Mouse (Mus musculus) MEL (cell line): ENCODE results near the gene 4930519G04Rik. TPM values are rescaled to one million over a fixed set of nuclear protein-coding genes. Genes with fewer than 3 reads are reported as not detected.
"Not testable (repeated sequence)": the region's sequence is repeated elsewhere in the genome, so short reads cannot be mapped to it uniquely, and the experiment has no call there.

Experiments
- DNase-seq: peaks from one replicate; pipeline ENCODE4 v3.0.0; 2011; ENCODE audit warnings: low read depth, low spot score
- H3K27ac ChIP-seq: 2 replicates; pipeline ENCODE4 v1.5.1; 2012; ENCODE audit warnings: low read depth, mild to moderate bottlenecking, control low read depth, low read length, moderate library complexity; ENCODE audit not compliant: control insufficient read depth
- H3K27me3 ChIP-seq, 2 experiments: fragments of 150-350 bp in 1 of 2; sonication (generic) in 1 of 2; 2 replicates each; pipeline ENCODE4 v1.6.1; 2012; ENCODE audit warnings: low read length in 2 of 2, mild to moderate bottlenecking in 2 of 2, improper control_type of control experiment in 1 of 2, moderate library complexity in 1 of 2; ENCODE audit not compliant: insufficient read depth in 2 of 2, control insufficient read depth in 1 of 2
- H3K36me3 ChIP-seq, 2 experiments: 2 replicates each; pipeline ENCODE4 v1.6.1; 2012 to 2014; ENCODE audit warnings: low read length in 2 of 2, improper control_type of control experiment in 1 of 2, inconsistent platforms in 1 of 2, mild to moderate bottlenecking in 1 of 2; ENCODE audit not compliant: insufficient read depth in 2 of 2, control insufficient read depth in 1 of 2
- H3K4me1 ChIP-seq, 2 experiments: fragments of 150-350 bp in 1 of 2; sonication (generic) in 1 of 2; 2 replicates each; pipeline ENCODE4 v1.6.1; 2012; ENCODE audit warnings: low read length in 2 of 2, improper control_type of control experiment in 1 of 2, mild to moderate bottlenecking in 1 of 2; ENCODE audit not compliant: insufficient read depth in 2 of 2, control insufficient read depth in 1 of 2
- H3K4me3 ChIP-seq, 2 experiments: fragments of 150-350 bp in 1 of 2; sonication (generic) in 1 of 2; 2 replicates each; pipeline ENCODE4 v1.5.1; 2012; ENCODE audit warnings: low read depth in 2 of 2, low read length in 2 of 2, mild to moderate bottlenecking in 2 of 2, moderate library complexity in 2 of 2, control low read depth in 1 of 2, improper control_type of control experiment in 1 of 2; ENCODE audit not compliant: control insufficient read depth in 1 of 2, insufficient read depth in 1 of 2
- H3K79me2 ChIP-seq: 2 replicates; pipeline ENCODE4 v1.6.1; 2012; ENCODE audit warnings: mild to moderate bottlenecking, low read length, moderate library complexity; ENCODE audit not compliant: control insufficient read depth, poor library complexity, insufficient read depth
- H3K9ac ChIP-seq: 2 replicates; pipeline ENCODE4 v1.6.1; 2012; ENCODE audit warnings: low read depth, mild to moderate bottlenecking, control low read depth, low read length, moderate library complexity; ENCODE audit not compliant: control insufficient read depth, poor library complexity, severe bottlenecking
- H3K9me3 ChIP-seq: fragments of 150-350 bp; sonication (generic); replicated peaks from 2 replicates; pipeline ENCODE4 v1.6.1; 2012; ENCODE audit warnings: mild to moderate bottlenecking, low read length, improper control_type of control experiment, moderate library complexity; ENCODE audit not compliant: insufficient read depth
- CHD1 ChIP-seq: IDR thresholded peaks from 2 replicates; pipeline ENCODE4 v1.6.1; 2012; ENCODE audit warnings: low read depth, mild to moderate bottlenecking, inconsistent platforms, low read length, improper control_type of control experiment
- CTCF ChIP-seq, 3 experiments: IDR thresholded peaks in 2 of 3; conservative IDR thresholded peaks in 1 of 3; 2 replicates each; pipeline ENCODE4 v1.5.1; 2011 to 2012; ENCODE audit warnings: low read length in 3 of 3, low read depth in 2 of 3, mild to moderate bottlenecking in 2 of 3, improper control_type of control experiment in 1 of 3, inconsistent platforms in 1 of 3, mixed read lengths in 1 of 3, moderate library complexity in 1 of 3; ENCODE audit not compliant: control insufficient read depth in 1 of 3, insufficient read depth in 1 of 3, poor library complexity in 1 of 3, severe bottlenecking in 1 of 3
- E2F4 ChIP-seq: IDR thresholded peaks from 2 replicates; pipeline ENCODE4 v1.6.1; 2011; ENCODE audit warnings: low read depth, low read length, improper control_type of control experiment, borderline replicate concordance
- ETS1 ChIP-seq: IDR thresholded peaks from 2 replicates; pipeline ENCODE4 v1.6.1; 2012; ENCODE audit warnings: low read depth, mild to moderate bottlenecking, inconsistent platforms, low read length, improper control_type of control experiment, moderate library complexity
- GATA1 ChIP-seq: IDR thresholded peaks from 2 replicates; pipeline ENCODE4 v1.6.1; 2011; ENCODE audit warnings: low read depth, low read length, improper control_type of control experiment
- HCFC1 ChIP-seq: IDR thresholded peaks from 2 replicates; pipeline ENCODE4 v1.6.1; 2012; ENCODE audit warnings: low read depth, mild to moderate bottlenecking, inconsistent platforms, low read length, improper control_type of control experiment, moderate library complexity
- JUND ChIP-seq: IDR thresholded peaks from 2 replicates; pipeline ENCODE4 v1.6.1; 2011; ENCODE audit warnings: low read depth, mild to moderate bottlenecking, improper control_type of control experiment, low read length
- KAT2A ChIP-seq: conservative IDR thresholded peaks from 2 replicates; pipeline ENCODE4 v1.6.1; 2012; ENCODE audit warnings: low read depth, low read length, improper control_type of control experiment, inconsistent platforms
- MAFK ChIP-seq: IDR thresholded peaks from 2 replicates; pipeline ENCODE4 v1.6.1; 2011; ENCODE audit warnings: low read depth, mild to moderate bottlenecking, low read length, improper control_type of control experiment, borderline replicate concordance
- MAX ChIP-seq: IDR thresholded peaks from 2 replicates; pipeline ENCODE4 v1.6.1; 2011; ENCODE audit warnings: low read length, improper control_type of control experiment
- MEF2A ChIP-seq: IDR thresholded peaks from 2 replicates; pipeline ENCODE4 v1.6.1; 2014; ENCODE audit warnings: low read depth, mild to moderate bottlenecking, inconsistent platforms, low read length, improper control_type of control experiment; ENCODE audit not compliant: poor library complexity, insufficient replicate concordance, severe bottlenecking; ENCODE audit errors: extremely low read depth
- MXI1 ChIP-seq: IDR thresholded peaks from 2 replicates; pipeline ENCODE4 v1.6.1; 2011; ENCODE audit warnings: mild to moderate bottlenecking, low read depth, low read length, improper control_type of control experiment
- MYB ChIP-seq: IDR thresholded peaks from 2 replicates; pipeline ENCODE4 v1.6.1; 2011; ENCODE audit warnings: mild to moderate bottlenecking, low read depth, low read length, improper control_type of control experiment
- MYC ChIP-seq: IDR thresholded peaks from 2 replicates; pipeline ENCODE4 v1.6.1; 2011; ENCODE audit warnings: low read depth, mild to moderate bottlenecking, low read length, improper control_type of control experiment, moderate library complexity
- POLR2AphosphoS2 ChIP-seq: IDR thresholded peaks from 2 replicates; pipeline ENCODE4 v1.6.1; 2011; ENCODE audit warnings: low read length, improper control_type of control experiment
- RCOR1 ChIP-seq: IDR thresholded peaks from 2 replicates; pipeline ENCODE4 v1.6.1; 2012; ENCODE audit warnings: low read depth, mild to moderate bottlenecking, inconsistent platforms, low read length, improper control_type of control experiment
- TAL1 ChIP-seq: IDR thresholded peaks from 2 replicates; pipeline ENCODE4 v1.6.1; 2012; ENCODE audit warnings: mild to moderate bottlenecking, inconsistent platforms, low read length, moderate library complexity, mixed read lengths
- TCF12 ChIP-seq: IDR thresholded peaks from 2 replicates; pipeline ENCODE4 v1.6.1; 2014; ENCODE audit warnings: low read depth, mild to moderate bottlenecking, inconsistent platforms, low read length, improper control_type of control experiment, moderate library complexity
- UBTF ChIP-seq: IDR thresholded peaks from 2 replicates; pipeline ENCODE4 v1.6.1; 2012; ENCODE audit warnings: low read depth, mild to moderate bottlenecking, inconsistent platforms, low read length, improper control_type of control experiment, moderate library complexity, borderline replicate concordance; ENCODE audit not compliant: insufficient read depth
- USF1 ChIP-seq: IDR thresholded peaks from 2 replicates; pipeline ENCODE4 v1.6.1; 2014; ENCODE audit warnings: low read depth, mild to moderate bottlenecking, inconsistent platforms, low read length, improper control_type of control experiment, moderate library complexity
- USF2 ChIP-seq, 2 experiments: IDR thresholded peaks; 2 replicates each; pipeline ENCODE4 v1.6.1; 2011 to 2012; ENCODE audit warnings: improper control_type of control experiment in 2 of 2, low read length in 2 of 2, borderline replicate concordance in 1 of 2, inconsistent platforms in 1 of 2, low read depth in 1 of 2, mild to moderate bottlenecking in 1 of 2; ENCODE audit not compliant: insufficient read depth in 1 of 2
- ZC3H11A ChIP-seq: IDR thresholded peaks from 2 replicates; pipeline ENCODE4 v1.6.1; 2012; ENCODE audit warnings: low read depth, mild to moderate bottlenecking, inconsistent platforms, low read length, improper control_type of control experiment
- polyA plus RNA-seq, 2 experiments: library from polyadenylated mRNA; stranded (reverse) in 1 of 2; unstranded in 1 of 2; fragments of >175 nt in 1 of 2; fragments of >200 nt in 1 of 2; gene quantifications; 2 replicates each; pipeline versions ENCODE4 v1.2.1 to v1.2.4; 2012; ENCODE audit warnings: low replicate concordance in 2 of 2, low read depth in 1 of 2; ENCODE audit not compliant: insufficient read length in 2 of 2, insufficient read depth in 1 of 2, missing spikeins in 1 of 2
- total RNA-seq: library from RNA; depleted of rRNA; stranded (reverse); fragments of 300-350 nt; gene quantifications from 2 replicates; pipeline ENCODE4 v1.2.3, GENCODE M21; 2012

The 4930519G04Rik gene
- total and polyA plus RNA-seq, 3 experiments, result not detected

- Histone ChIP-seq H3K27me3 (peaks cover under 1 to 6% of the 10 kb centered on the region in 2 experiments; a peak in 3 of 4 replicates), H3K9ac (no peak overlapping the region), H3K4me3 (no peak overlapping the region), H3K36me3 (no peaks in the 10 kb centered on the region; a peak in 1 of 4 replicates), H3K9me3 (no peaks in the 10 kb centered on the region), H3K4me1 (0 out of 4 replicates have a peak, but pooled peaks cover 0 to 5% of the 10 kb centered on the region in 2 experiments), H3K27ac (no peak overlapping the region), H3K79me2 (no peaks in the 10 kb centered on the region; the same call in 1 of the 2 replicates)
- DNase-seq, result no peak
- TF ChIP-seq MEF2A, result no peak
- TF ChIP-seq MAX, result no peak
- no peak for TF ChIP-seq E2F4
- TF ChIP-seq TAL1, result no peak
- no peak for TF ChIP-seq CHD1
- TF ChIP-seq ZC3H11A, result no peak
- TF ChIP-seq MAFK, result no peak
- no peak for TF ChIP-seq HCFC1
- no peak for TF ChIP-seq UBTF
These were observed 23.7 kb upstream of the 4930519G04Rik start for GRCm38 (mm10) chr5:114829740-114830139.

- no peaks in the 10 kb centered on the region for H3K9me3 ChIP-seq
- no peaks in the 10 kb centered on the region for H3K79me2 ChIP-seq
- TF ChIP-seq KAT2A (no peak), ETS1 (no peak), UBTF (no peak), ZC3H11A (no peak), MYC (no peak), TCF12 (no peak), GATA1 (no peak), TAL1 (no peak), POLR2AphosphoS2 (no peak), JUND (no peak), USF2 (IDR thresholded peaks at IDR 0.05; ENCODE audit: borderline replicate concordance in 1 of 2, insufficient read depth in 1 of 2, low read depth in 1 of 2, low read length in 2 of 2) (no peak), RCOR1 (no peak), CTCF (IDR thresholded peaks at IDR 0.05 in 2 of 3, conservative IDR thresholded peaks at IDR 0.05 in 1 of 3; ENCODE audit: control insufficient read depth in 1 of 3, insufficient read depth in 1 of 3, low read depth in 2 of 3, low read length in 3 of 3, poor library complexity in 1 of 3, severe bottlenecking in 1 of 3) (no peak), MEF2A (no peak), USF1 (no peak), MYB (no peak), MAX (no peak), MXI1 (no peak)
- no peak overlapping the region for H3K27ac ChIP-seq
- H3K27me3 ChIP-seq, result peaks cover 6 to 10% of the 10 kb centered on the region in 2 experiments
- no peaks in the 10 kb centered on the region for H3K4me1 ChIP-seq
- no peak overlapping the region for H3K9ac ChIP-seq
- DNase-seq, result no peak
- no peaks in the 10 kb centered on the region for H3K36me3 ChIP-seq
- H3K4me3 ChIP-seq, result no peak overlapping the region
These were observed 16.6 kb upstream of the 4930519G04Rik start for GRCm38 (mm10) chr5:114836886-114837285.

- H3K4me1 ChIP-seq, H3K9ac ChIP-seq, DNase-seq, H3K36me3 ChIP-seq, H3K9me3 ChIP-seq, H3K4me3 ChIP-seq, H3K27me3 ChIP-seq, H3K27ac ChIP-seq, H3K79me2 ChIP-seq: not testable (repeated sequence)
These were observed 13.0 kb upstream of the 4930519G04Rik start for GRCm38 (mm10) chr5:114840481-114840880.

DNA sequence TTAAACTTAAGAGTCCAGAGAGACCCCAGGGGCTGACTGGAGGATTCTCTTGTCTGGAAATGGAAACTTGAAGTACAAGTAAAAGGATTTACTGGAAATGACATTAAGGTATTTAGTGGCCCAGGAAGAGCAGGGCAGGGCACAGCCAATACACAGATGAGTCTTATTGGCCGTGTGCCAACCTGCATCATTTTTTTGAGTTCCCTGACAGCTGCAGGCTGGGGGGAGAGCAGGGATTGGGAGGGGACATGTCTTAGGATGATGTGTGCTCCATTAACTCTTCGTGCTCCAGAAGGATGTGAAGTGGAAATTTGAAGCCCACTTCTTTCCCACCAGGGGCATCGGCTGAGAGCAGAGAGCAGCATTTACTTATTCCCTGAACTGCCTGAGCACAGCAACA lies 11.3 kb upstream of the 4930519G04Rik start:
- H3K27me3 ChIP-seq, H3K9ac ChIP-seq, H3K79me2 ChIP-seq, H3K4me3 ChIP-seq, H3K4me1 ChIP-seq, H3K27ac ChIP-seq, DNase-seq, H3K9me3 ChIP-seq, H3K36me3 ChIP-seq: not testable (repeated sequence)
